Mouse (Mus musculus) B cell, adult 67 days (primary cell): ENCODE results near the gene Wdr41. TPM values are rescaled to one million over a fixed set of nuclear protein-coding genes. Genes with fewer than 3 reads are reported as not detected.

ENCODE experiments used
- total RNA-seq, 2 experiments: library from RNA; stranded (reverse); gene quantifications; 4 replicates each; pipeline ENCODE4 v1.2.4; 2023

Gene Wdr41
- 10 to 100 TPM in 1 of 2 experiments, 1 to 10 TPM in 1; 8.2 to 12.6 TPM for total RNA-seq

GRCm38 (mm10) chr13:94976219-94977186, at the start of gene Wdr41:
Wdr41 (plus strand) TSS chr13:94976344.

Other genes starting within 250 kb of the Wdr41 start
- 100 to 1,000 TPM in 1 of 2 experiments, 10 to 100 TPM in 1; 89.6 to 108 TPM for gene Tbca, start 187.4 kb upstream of the Wdr41 start, total RNA-seq
- not detected for gene Otp, start 100.7 kb upstream of the Wdr41 start, total RNA-seq